Mouse (Mus musculus): ENCODE measurements around the gene Ppp1r3f. TPM values are rescaled to one million over a fixed set of nuclear protein-coding genes. Genes with fewer than 3 reads are reported as not detected.

Gene Ppp1r3f
- polyA plus RNA-seq (2012), result 0.05 and 0.10 TPM in 2 replicates

DNA sequence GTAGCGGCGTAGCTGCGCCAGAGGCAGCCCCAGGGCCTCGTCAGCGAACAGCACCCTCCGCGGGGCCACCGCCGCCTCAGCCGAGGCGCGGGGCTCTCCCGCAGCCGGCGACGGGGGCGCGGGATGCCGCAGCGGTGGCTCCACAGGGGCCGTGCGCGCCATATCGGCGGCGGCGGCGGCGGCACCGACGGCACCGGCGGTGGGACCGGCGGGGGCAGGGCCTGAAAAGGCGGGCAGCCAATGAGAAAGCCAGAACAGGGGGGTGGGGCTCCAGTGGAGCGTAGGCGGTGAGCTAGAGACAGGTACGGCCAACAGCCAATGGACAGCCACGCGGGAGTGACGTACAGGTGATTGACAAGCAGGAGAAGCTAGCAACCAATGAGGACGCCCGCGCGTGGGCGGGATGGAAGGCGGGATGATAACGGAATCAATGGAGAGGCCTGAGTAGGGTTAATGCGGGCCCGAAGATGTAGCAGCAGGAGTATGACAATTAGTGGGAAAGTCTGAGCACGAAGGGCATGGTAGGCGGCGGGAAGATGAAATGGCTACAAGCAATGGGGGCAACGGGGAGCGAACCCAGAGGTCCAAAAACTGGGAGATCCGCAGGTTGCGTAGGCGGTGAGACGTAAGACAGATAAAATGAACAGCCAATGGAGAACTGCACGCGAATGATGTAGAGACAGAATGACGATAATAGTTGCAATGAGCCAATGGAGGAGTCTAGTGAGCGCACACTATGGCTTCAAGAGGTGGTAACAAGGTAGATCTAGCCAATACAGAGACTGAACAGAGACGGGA is at the start of gene Ppp1r3f:
Ppp1r3f (minus strand) TSS at position 197 of the 798 bp plus-strand sequence.
- peak; percentile 40; the same call in 1 of the 2 replicates for TF ChIP-seq GATA1 (IDR thresholded peaks at IDR 0.05; ENCODE audit: low read length)
- no peak for TF ChIP-seq TAL1 (IDR thresholded peaks at IDR 0.05; ENCODE audit: low read length)

DNA sequence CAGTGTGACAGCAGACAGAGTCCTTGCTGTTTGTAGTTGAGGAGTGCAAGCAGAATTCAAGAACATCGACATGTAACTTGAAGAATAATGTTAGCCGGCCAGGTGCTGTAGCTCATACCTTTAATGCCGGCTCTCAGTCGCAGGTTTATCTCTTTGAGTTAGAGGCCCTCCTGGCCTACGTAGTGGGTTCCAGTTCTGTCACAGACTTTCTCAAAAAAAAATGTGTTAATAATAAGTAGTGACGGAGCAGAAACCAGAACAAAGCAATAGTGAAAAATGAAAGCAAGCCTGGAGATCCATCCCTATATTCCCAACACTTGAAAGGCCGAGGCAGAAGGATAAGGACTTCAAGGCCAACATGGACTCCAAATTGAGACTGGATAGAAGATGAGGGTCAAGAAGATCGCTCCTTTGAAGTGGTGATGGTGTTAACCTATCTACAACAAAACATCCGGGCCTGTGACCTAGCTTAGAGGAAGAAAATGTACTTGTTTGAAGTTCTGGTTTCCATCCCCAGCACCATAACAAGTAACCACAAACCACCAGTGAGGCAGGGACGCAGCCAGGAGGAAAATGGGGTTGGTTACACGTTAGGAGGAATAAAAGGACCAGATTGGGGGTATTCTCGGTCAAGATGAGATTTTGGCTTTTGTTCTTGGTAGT is 43.9 kb upstream of the Ppp1r3f start:
- H3K27me3 ChIP-seq (ENCODE audit: control insufficient read depth), result no peaks in the 10 kb centered on the region
- H3K9me3 ChIP-seq (ENCODE audit: control insufficient read depth, low read length), result 0 out of 2 replicates have a peak, but pooled peaks cover 3% of the 10 kb centered on the region
- TF ChIP-seq TAL1 (IDR thresholded peaks at IDR 0.05; ENCODE audit: low read length), result no peak
- no peak for TF ChIP-seq GATA1 (IDR thresholded peaks at IDR 0.05; ENCODE audit: low read length)

More for the DNA sequence above, at the start of gene Ppp1r3f:
- Histone ChIP-seq H3K9me3 (ENCODE audit: control insufficient read depth, low read length) (peaks cover 10% of the 10 kb centered on the region), H3K27me3 (ENCODE audit: control insufficient read depth) (peaks cover 3% of the 10 kb centered on the region), H3K36me3 (ENCODE audit: control insufficient read depth) (no peaks in the 10 kb centered on the region; the same call in 1 of the 2 replicates), H3K4me1 (ENCODE audit: control insufficient read depth) (peaks cover 43% of the 10 kb centered on the region), H3K4me3 (replicated peaks) (peak within 1 kb of the TSS; percentile 81)

DNA sequence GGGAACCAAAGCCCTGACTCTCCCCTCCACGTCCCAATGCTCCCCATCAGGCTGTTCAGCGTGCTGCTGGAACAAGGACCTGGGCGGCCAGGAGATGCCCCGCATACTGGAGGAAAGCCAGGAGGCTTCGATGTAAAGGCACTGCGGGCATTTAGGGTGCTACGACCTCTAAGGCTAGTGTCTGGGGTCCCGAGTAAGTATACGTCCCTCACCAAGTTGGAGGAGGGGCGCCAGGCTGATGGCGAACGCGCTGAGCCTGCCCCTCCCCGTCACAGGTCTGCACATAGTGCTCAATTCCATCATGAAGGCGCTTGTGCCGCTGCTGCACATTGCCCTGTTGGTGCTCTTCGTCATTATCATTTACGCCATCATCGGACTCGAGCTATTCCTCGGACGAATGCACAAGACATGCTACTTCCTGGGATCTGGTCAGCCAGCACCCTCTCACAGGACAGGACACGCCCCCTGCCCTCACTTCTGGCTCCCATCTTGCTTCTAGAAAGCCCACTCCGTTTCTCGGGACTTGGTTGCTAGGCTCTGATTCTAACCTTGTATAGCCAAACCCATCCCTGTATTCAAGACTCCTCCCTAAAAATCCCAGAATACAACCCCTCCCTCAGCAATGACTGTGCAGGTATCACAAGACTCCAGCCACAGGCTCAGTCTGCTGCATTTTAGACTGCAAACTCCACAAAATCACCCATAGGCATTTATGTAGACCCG is 36.6 kb upstream of the Ppp1r3f start:
- Histone ChIP-seq H3K4me3 (replicated peaks) (no peak overlapping the region), H3K36me3 (ENCODE audit: control insufficient read depth) (no peaks in the 10 kb centered on the region), H3K27me3 (ENCODE audit: control insufficient read depth) (peaks cover 39% of the 10 kb centered on the region), H3K9me3 (ENCODE audit: control insufficient read depth, low read length) (peaks cover 7% of the 10 kb centered on the region; the same call in 1 of the 2 replicates), H3K4me1 (ENCODE audit: control insufficient read depth) (peaks cover 4% of the 10 kb centered on the region)
- no peak for TF ChIP-seq GATA1 (IDR thresholded peaks at IDR 0.05; ENCODE audit: low read length)
- TF ChIP-seq TAL1 (IDR thresholded peaks at IDR 0.05; ENCODE audit: low read length), result no peak

More for the DNA sequence above, 43.9 kb upstream of the Ppp1r3f start:
- no peaks in the 10 kb centered on the region for H3K4me1 ChIP-seq (ENCODE audit: control insufficient read depth)
- no peak overlapping the region for H3K4me3 ChIP-seq (replicated peaks)
- no peaks in the 10 kb centered on the region for H3K36me3 ChIP-seq (ENCODE audit: control insufficient read depth)

DNA sequence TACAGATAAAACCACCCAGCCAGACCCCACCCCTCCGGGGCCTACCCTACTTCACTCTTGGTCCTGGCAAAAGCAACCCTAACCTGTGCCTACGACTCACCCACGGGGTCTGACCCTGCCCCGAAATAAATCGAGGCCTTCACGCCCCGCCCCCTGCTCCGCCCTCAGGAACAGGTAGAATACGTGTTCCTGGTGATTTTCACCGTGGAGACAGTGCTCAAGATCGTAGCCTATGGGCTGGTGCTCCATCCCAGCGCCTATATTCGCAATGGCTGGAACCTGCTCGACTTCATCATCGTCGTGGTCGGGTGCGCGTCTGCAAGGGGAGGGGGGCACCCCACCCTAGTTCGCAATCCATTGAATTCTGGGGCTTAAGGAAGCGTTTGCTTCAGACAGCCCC is 36.0 kb upstream of the Ppp1r3f start:
- Histone ChIP-seq H3K4me1 (ENCODE audit: control insufficient read depth) (peaks cover 8% of the 10 kb centered on the region), H3K4me3 (replicated peaks) (no peak overlapping the region), H3K27me3 (ENCODE audit: control insufficient read depth) (peaks cover 39% of the 10 kb centered on the region), H3K9me3 (ENCODE audit: control insufficient read depth, low read length) (peaks cover 7% of the 10 kb centered on the region; the same call in 1 of the 2 replicates), H3K36me3 (ENCODE audit: control insufficient read depth) (no peaks in the 10 kb centered on the region)
- no peak for TF ChIP-seq TAL1 (IDR thresholded peaks at IDR 0.05; ENCODE audit: low read length)
- no peak for TF ChIP-seq GATA1 (IDR thresholded peaks at IDR 0.05; ENCODE audit: low read length)

DNA sequence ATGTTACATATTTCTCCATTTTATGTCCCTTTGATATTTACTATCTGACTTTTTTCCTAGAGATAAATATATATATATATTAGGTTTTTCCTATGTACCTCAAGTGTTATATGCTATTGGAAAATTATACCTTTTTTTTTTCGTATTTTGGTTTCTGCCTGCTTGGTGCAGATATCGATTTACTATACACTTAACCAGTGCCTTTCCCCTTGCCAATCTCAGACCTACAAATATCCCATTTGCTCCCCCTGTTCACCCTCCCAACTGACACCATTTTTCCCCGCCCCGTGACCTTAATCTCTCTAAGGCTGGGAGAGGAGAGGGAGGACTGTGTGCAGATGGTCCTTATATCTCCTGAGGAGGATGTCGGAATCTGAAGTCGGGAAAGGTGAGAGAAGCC is 32.7 kb upstream of the Ppp1r3f start, which contains the start of gene Cacna1f:
Cacna1f (plus strand) TSS at position 301 of the 400 bp plus-strand sequence.
- H3K27me3 ChIP-seq (ENCODE audit: control insufficient read depth), result peaks cover 39% of the 10 kb centered on the region
- H3K4me3 ChIP-seq (replicated peaks), result no peak within 1 kb of the TSS
- H3K4me1 ChIP-seq (ENCODE audit: control insufficient read depth), result peaks cover 20% of the 10 kb centered on the region
- H3K36me3 ChIP-seq (ENCODE audit: control insufficient read depth), result peaks cover 21% of the 10 kb centered on the region
- H3K9me3 ChIP-seq (ENCODE audit: control insufficient read depth, low read length), result peaks cover 4% of the 10 kb centered on the region; the same call in 1 of the 2 replicates
- TF ChIP-seq TAL1 (IDR thresholded peaks at IDR 0.05; ENCODE audit: low read length), result no peak
- TF ChIP-seq GATA1 (IDR thresholded peaks at IDR 0.05; ENCODE audit: low read length), result no peak

DNA sequence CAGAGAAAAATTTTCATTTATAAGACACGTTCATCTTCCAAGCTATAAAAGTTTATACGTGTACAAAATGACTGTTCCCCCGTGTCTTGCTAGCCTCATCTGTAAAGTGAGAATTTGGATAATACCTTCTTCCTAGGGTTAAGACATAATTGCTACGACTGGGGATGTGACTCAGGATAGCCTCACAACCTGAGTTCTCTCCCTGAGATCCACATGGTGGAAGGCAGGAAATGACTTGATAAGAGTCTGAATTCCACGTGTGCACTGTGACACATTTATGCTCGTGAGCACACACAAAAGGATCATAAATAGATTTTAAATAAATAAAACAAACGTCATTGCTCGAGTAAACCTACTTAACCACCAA is 31.5 kb upstream of the Ppp1r3f start:
- peaks cover 18% of the 10 kb centered on the region for H3K4me1 ChIP-seq (ENCODE audit: control insufficient read depth)
- H3K27me3 ChIP-seq (ENCODE audit: control insufficient read depth), result peaks cover 27% of the 10 kb centered on the region
- peak overlapping the region; percentile 71 for H3K4me3 ChIP-seq (replicated peaks)
- peaks cover 27% of the 10 kb centered on the region for H3K36me3 ChIP-seq (ENCODE audit: control insufficient read depth)
- TF ChIP-seq TAL1 (IDR thresholded peaks at IDR 0.05; ENCODE audit: low read length) (no peak), GATA1 (IDR thresholded peaks at IDR 0.05; ENCODE audit: low read length) (no peak)
- H3K9me3 ChIP-seq (ENCODE audit: control insufficient read depth, low read length), result peaks cover 1% of the 10 kb centered on the region; the same call in 1 of the 2 replicates

DNA sequence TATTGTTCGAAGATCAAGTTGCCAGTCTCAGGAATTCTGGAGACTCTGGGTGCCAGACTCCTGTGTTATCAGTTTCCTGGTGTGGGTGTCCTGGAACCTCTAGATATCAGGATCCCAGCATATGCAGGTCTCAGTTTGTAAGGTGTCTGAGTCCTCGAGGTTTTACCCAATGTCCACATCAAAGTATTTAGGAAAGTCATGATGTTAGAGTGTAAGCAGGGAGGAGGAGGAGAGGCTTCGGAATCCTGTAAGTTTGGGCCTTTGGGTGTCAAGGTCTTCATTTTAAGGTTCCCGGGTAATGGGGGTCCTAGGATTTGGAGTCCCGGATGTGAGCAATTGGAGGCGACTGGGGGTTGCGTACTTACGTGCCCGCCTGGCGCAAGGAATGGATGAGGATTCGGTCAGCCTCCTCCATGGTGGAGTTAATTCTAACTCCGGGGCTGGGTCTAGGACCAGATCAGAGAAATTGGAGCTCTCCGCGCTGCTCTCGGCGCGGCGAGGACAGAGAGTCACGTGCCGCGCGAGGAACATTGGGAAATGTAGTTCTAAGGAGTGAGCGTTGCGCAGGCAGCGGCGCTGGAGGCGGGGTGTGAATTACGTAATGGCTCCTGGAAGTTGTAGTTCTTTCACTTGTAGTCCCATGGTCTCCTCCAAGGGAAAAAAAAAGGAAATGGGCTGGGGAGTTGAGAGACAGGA is 30.9 kb upstream of the Ppp1r3f start, which contains the start of gene Ccdc22:
Ccdc22 (minus strand) TSS at position 639 of the 696 bp plus-strand sequence.
- peak within 1 kb of the TSS; percentile 71 for H3K4me3 ChIP-seq (replicated peaks)
- peaks cover 22% of the 10 kb centered on the region for H3K27me3 ChIP-seq (ENCODE audit: control insufficient read depth)
- H3K36me3 ChIP-seq (ENCODE audit: control insufficient read depth), result peaks cover 32% of the 10 kb centered on the region
- no peaks in the 10 kb centered on the region for H3K9me3 ChIP-seq (ENCODE audit: control insufficient read depth, low read length)
- TF ChIP-seq GATA1 (IDR thresholded peaks at IDR 0.05; ENCODE audit: low read length) (no peak), TAL1 (IDR thresholded peaks at IDR 0.05; ENCODE audit: low read length) (0 out of 3 replicates have a peak, but pooled peaks have one; percentile 16)
- peaks cover 18% of the 10 kb centered on the region for H3K4me1 ChIP-seq (ENCODE audit: control insufficient read depth)

DNA sequence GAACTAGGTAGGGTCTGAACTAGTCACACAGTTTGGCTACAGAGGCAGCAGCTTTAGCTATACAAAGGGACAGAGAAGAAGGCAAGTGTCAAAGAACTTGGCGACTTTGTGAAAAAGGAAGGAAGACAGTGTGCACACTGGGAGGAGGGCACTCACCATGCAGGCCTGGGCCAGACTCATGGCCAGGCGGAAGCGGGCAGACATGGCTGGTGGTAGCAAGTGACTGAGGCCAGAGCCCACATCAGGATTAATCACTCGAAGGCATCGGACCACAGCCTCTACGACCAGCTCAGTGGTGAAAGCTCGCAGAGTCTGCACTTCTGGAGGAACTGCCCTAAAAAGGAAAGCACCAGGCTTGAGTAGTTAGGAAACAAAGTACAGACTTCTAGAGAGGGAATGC is 29.9 kb upstream of the Ppp1r3f start:
- Histone ChIP-seq H3K4me1 (ENCODE audit: control insufficient read depth) (peaks cover 18% of the 10 kb centered on the region), H3K9me3 (ENCODE audit: control insufficient read depth, low read length) (peaks cover 3% of the 10 kb centered on the region; the same call in 1 of the 2 replicates), H3K27me3 (ENCODE audit: control insufficient read depth) (peaks cover 16% of the 10 kb centered on the region), H3K4me3 (replicated peaks) (peak overlapping the region; percentile 71), H3K36me3 (ENCODE audit: control insufficient read depth) (peaks cover 42% of the 10 kb centered on the region)
- TF ChIP-seq TAL1 (IDR thresholded peaks at IDR 0.05; ENCODE audit: low read length) (no peak), GATA1 (IDR thresholded peaks at IDR 0.05; ENCODE audit: low read length) (no peak)
